Mouse (Mus musculus) liver, postnatal 0 days (tissue): ENCODE measurements around the gene Has1. TPM values are rescaled to one million over a fixed set of nuclear protein-coding genes. Genes with fewer than 3 reads are reported as not detected.

Source experiments
- ATAC-seq: fragments of 200-750 bp; cut with Nextera tagmentation; 2 replicates; pipeline ENCODE4 v1.8.0; 2017; ENCODE audit warnings: mild to moderate bottlenecking, moderate library complexity
- DNase-seq: peaks from one replicate; pipeline ENCODE4 v3.0.0-alpha.2; 2016
- H3K27ac ChIP-seq: fragments of 300-500 bp; sonication (generic); 2 replicates; pipeline ENCODE4 v1.5.1; 2014; ENCODE audit warnings: antibody characterized with exemption, moderate library complexity, mild to moderate bottlenecking, low read depth
- H3K27me3 ChIP-seq: fragments of 300-500 bp; sonication (generic); 2 replicates; pipeline ENCODE4 v1.6.1; 2014; ENCODE audit warnings: low read length, control low read depth, mixed read lengths; ENCODE audit not compliant: insufficient read depth
- H3K36me3 ChIP-seq: fragments of 300-500 bp; sonication (generic); replicated peaks from 2 replicates; pipeline ENCODE4 v1.6.1; 2014; ENCODE audit warnings: mild to moderate bottlenecking, control low read depth, low read length, moderate library complexity, mixed read lengths; ENCODE audit not compliant: insufficient read depth
- H3K4me1 ChIP-seq: fragments of 300-500 bp; sonication (generic); 2 replicates; pipeline ENCODE4 v1.6.1; 2014; ENCODE audit warnings: antibody characterized with exemption, mild to moderate bottlenecking, control low read depth; ENCODE audit not compliant: insufficient read depth
- H3K4me2 ChIP-seq: fragments of 300-500 bp; sonication (generic); 2 replicates; pipeline ENCODE4 v1.6.1; 2014; ENCODE audit warnings: low read depth, mild to moderate bottlenecking, low read length, moderate library complexity, mixed read lengths
- H3K4me3 ChIP-seq: fragments of 300-500 bp; sonication (generic); 2 replicates; pipeline ENCODE4 v1.5.1; 2014; ENCODE audit warnings: low read depth, low read length
- H3K9ac ChIP-seq: fragments of 300-500 bp; sonication (generic); replicated peaks from 2 replicates; pipeline ENCODE4 v1.6.1; 2014; ENCODE audit warnings: mild to moderate bottlenecking, moderate library complexity
- H3K9me3 ChIP-seq: fragments of 300-500 bp; sonication (generic); 2 replicates; pipeline ENCODE4 v1.6.1; 2016; ENCODE audit warnings: mild to moderate bottlenecking, control low read depth, low read length, mixed read lengths
- CTCF ChIP-seq: sonication (generic); IDR thresholded peaks from 2 replicates; pipeline ENCODE4 v1.5.1; 2016; ENCODE audit warnings: antibody characterized with exemption, low read depth
- EP300 ChIP-seq: IDR thresholded peaks from 2 replicates; pipeline ENCODE4 v1.6.1; 2016; ENCODE audit warnings: antibody characterized with exemption, low read depth, mild to moderate bottlenecking
- WGBS: fragments of 180-500 bp; shearing (Covaris S2); extraction: QIAGEN DNeasy Blood & Tissue Kit; methylation state at CpG from one replicate; pipeline ENCODE4 v1.1.7; 2014; ENCODE audit not compliant: insufficient replicate concordance; 5-methylcytosine and 5-hydroxymethylcytosine counted together
- polyA plus RNA-seq: library from polyadenylated mRNA; unstranded; fragments of >200 nt; fragmentation: Nextera tagmentation; extraction: Ambion mirVana; gene quantifications from 2 replicates; pipeline ENCODE4 v1.2.1, GENCODE M21; 2015

Gene Has1
- polyA plus RNA-seq, 1 experiment from 2014 or later = 0.09 TPM

DNA sequence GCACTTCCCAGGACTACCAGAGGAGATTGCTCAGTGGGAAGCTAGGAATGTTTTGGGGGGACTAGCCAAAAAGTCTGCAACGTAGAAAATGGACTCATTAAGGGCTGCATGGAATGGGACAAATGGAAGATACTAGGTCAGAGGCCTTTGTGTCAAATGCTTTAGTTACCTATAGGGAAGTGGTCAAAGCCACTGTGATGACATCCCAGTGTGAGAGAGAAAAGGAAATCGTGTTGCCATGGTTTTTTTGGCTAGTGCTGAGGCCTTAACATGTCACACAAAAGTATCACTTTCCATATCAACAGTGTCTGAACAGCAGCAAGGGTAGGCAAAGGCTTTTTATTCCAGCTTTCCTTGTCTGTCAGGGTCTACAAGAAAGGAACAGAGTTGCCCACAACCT lies 10.2 kb upstream of the Has1 start:
- Histone ChIP-seq H3K4me1 (peaks cover 15% of the 10 kb centered on the region), H3K9me3 (no peaks in the 10 kb centered on the region), H3K27ac (no peak overlapping the region), H3K27me3 (no peaks in the 10 kb centered on the region), H3K9ac (no peak overlapping the region), H3K36me3 (no peaks in the 10 kb centered on the region), H3K4me2 (no peak overlapping the region), H3K4me3 (no peak overlapping the region)
- ATAC-seq (peak; percentile 51; the same call in 1 of the 2 replicates), DNase-seq (no peak)
- no peak for TF ChIP-seq EP300
- no peak for TF ChIP-seq CTCF
- WGBS = 40% methylated on average over 2 of the region's 2 CpGs

DNA sequence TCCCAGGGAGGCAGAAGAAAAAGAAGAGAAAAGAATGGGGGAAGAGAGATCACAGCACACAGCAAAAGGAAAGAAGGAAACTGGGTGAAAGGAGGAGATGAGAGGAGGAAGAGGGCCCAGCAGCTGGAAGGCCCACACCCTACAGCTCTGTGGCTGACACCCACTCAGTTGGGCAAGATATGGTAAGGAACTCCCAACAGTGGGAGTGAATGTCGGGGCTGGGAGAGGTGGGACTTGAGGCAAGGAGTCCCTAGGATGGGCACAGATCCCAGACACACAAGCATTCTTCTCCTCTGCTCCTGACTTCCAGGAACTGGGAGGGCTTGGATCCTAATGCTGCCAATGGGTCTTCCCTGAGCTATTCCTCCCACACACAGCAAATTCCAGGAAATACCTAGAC lies 7.4 kb upstream of the Has1 start:
- Histone ChIP-seq H3K36me3 (no peaks in the 10 kb centered on the region), H3K27me3 (no peaks in the 10 kb centered on the region), H3K4me2 (no peak overlapping the region), H3K27ac (no peak overlapping the region), H3K4me1 (peaks cover 15% of the 10 kb centered on the region), H3K9ac (no peak overlapping the region), H3K9me3 (no peaks in the 10 kb centered on the region), H3K4me3 (no peak overlapping the region)
- WGBS = 42% methylated on average over 1 of the region's 1 CpGs
- DNase-seq = no peak
- TF ChIP-seq CTCF (no peak), EP300 (no peak)
- no peak for ATAC-seq

DNA sequence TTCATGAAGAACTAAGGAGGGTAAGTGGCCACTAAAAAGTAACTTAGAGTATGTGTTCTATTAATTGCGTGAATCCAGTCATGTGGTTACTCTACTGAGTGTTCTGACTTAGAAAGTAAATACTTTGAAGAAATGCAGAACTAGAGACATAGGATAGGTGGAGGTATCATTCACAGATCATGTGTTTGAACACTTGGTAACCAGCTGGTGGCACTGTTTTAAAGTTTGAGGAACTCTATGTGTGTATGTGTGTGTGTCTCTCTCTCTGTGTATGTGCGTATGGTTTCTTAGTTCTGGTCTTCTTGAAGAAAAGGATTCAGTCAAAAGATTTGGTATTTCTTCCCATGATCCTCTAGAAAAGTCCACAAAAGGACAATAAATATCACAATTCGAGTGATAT lies 5.1 kb upstream of the Has1 start:
- Histone ChIP-seq H3K4me1 (peaks cover 4% of the 10 kb centered on the region), H3K4me3 (no peak overlapping the region), H3K9me3 (no peaks in the 10 kb centered on the region), H3K36me3 (no peaks in the 10 kb centered on the region), H3K4me2 (no peak overlapping the region), H3K27me3 (no peaks in the 10 kb centered on the region), H3K27ac (no peak overlapping the region), H3K9ac (no peak overlapping the region)
- WGBS = 63% methylated on average over 3 of the region's 3 CpGs
- DNase-seq = no peak
- TF ChIP-seq EP300 (no peak), CTCF (peak; percentile 49)
- no peak for ATAC-seq

DNA sequence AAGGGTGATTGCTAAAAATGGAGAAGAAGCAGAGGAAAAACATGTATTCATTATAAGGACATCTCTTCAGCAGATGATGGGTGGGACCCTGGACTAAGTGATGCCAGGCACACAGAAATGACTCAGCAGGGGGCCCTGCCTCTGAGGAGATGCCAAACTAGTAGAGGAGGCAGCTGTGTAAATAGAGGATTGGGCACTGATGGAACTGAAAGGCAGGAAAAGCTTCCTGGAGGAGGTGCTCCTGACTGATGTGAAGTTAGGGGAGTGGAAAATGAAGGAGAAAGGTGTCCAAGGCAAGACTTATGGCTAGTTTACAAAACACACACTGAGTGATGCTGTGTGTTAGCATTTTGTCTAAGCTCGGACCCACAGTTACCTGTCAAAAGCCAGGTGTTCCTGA lies 2.4 kb upstream of the Has1 start:
- no peaks in the 10 kb centered on the region for H3K36me3 ChIP-seq
- H3K4me2 ChIP-seq = no peak overlapping the region
- no peak for DNase-seq
- H3K27ac ChIP-seq = no peak overlapping the region
- no peaks in the 10 kb centered on the region for H3K4me1 ChIP-seq
- no peak overlapping the region for H3K4me3 ChIP-seq
- 56% methylated on average over 1 of the region's 1 CpGs for WGBS
- H3K9ac ChIP-seq = no peak overlapping the region
- TF ChIP-seq CTCF (no peak), EP300 (no peak)
- ATAC-seq = no peak
- H3K27me3 ChIP-seq = no peaks in the 10 kb centered on the region
- no peaks in the 10 kb centered on the region for H3K9me3 ChIP-seq

DNA sequence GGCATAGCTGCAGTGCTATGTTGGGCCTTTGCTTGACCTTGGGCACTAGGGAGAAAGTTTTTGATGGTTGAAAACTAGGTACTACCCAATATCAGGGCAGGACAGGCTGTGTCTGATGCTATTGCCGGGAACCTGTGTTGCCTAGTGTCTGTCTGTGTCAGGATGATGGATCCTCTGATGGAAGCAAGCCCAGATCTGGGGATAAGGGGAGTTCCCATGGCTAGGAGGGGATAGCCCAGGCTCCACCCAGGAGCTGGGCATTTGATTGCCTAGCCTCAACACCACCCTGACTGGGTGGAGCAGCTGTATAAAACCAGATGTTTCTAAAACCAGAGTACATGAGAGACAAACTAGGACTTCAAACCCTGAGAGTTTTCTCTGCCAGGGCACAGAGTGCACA lies 1.6 kb upstream of the Has1 start:
- TF ChIP-seq EP300 (no peak), CTCF (no peak)
- H3K4me2 ChIP-seq = no peak overlapping the region
- no peaks in the 10 kb centered on the region for H3K27me3 ChIP-seq
- no peak overlapping the region for H3K27ac ChIP-seq
- ATAC-seq (no peak), DNase-seq (no peak)
- H3K4me1 ChIP-seq = no peaks in the 10 kb centered on the region
- H3K9ac ChIP-seq = no peak overlapping the region
- no peaks in the 10 kb centered on the region for H3K36me3 ChIP-seq
- WGBS = 65% methylated on average over 1 of the region's 1 CpGs
- H3K4me3 ChIP-seq = no peak overlapping the region
- no peaks in the 10 kb centered on the region for H3K9me3 ChIP-seq

DNA sequence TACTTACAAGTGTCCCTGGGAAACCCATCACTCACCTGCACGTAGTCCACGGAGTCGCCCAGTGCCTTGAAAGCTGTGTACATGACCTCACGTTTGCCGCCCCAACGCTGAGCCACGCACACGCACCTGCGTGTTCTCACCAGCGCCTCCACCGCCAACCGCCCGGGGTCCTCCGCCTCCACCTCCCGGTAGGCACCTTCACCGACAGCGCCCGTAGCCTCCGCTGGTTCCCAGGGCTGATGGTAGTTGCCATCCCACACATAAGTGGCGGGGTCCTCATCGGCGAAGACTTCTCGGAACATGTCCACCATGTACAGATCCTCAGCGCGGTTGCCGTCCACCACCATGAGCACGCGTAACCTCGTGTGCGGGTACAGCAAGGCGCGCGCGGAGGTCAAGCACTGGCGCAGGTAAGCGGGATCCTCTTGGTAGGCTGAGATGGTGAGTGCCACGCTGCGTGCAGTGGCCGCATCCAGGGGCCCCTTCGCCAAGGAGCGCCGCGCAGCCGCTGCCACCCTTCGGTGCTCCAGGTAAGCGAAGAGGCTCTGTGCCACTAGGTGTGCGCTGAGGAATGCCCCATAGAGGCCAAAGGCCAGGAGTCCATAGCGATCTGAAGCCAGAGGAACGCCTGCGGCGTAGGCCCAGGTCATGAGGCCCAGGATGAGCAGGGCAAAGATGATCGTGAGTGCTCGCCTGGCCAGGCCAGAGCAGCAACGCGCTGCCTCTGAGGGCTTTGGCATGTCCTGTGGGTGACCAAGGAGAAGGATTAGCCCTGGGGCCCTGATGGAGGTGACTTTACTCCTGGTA lies 4.9 kb downstream of the Has1 start:
- Histone ChIP-seq H3K4me3 (no peak overlapping the region), H3K9ac (no peak overlapping the region), H3K9me3 (no peaks in the 10 kb centered on the region), H3K4me1 (no peaks in the 10 kb centered on the region), H3K4me2 (no peak overlapping the region), H3K27me3 (peaks cover 23% of the 10 kb centered on the region; the same call in 1 of the 2 replicates), H3K27ac (no peak overlapping the region), H3K36me3 (no peaks in the 10 kb centered on the region)
- DNase-seq = no peak
- WGBS = 19% methylated on average over 55 of the region's 55 CpGs
- no peak for ATAC-seq
- no peak for TF ChIP-seq EP300
- no peak for TF ChIP-seq CTCF

DNA sequence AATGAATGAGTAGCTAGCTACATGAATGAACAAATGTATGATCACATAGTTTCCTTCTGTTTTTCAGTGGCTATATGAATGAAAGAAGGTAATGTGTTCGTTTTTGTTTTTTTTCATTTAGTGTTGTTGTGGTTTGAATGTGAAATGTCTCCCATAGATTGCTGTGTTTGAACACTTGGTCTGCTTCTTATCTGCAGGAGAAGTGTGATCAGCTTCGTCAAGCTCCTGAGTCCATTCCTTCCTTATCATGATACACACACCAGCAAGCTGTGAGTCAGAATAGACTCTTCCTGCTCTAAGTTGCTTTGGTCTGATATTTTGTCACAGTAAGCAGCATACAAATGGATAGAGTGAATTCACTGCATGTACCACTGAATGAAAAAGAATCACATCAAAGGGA lies 6.0 kb downstream of the Has1 start:
- no peak for ATAC-seq

More for the DNA sequence above, 6.0 kb downstream of the Has1 start:
- no peak for DNase-seq
- WGBS = 33% methylated on average over 2 of the region's 2 CpGs
- Histone ChIP-seq H3K4me3 (no peak overlapping the region), H3K27ac (no peak overlapping the region), H3K4me1 (no peaks in the 10 kb centered on the region), H3K27me3 (peaks cover 23% of the 10 kb centered on the region; the same call in 1 of the 2 replicates), H3K9me3 (no peaks in the 10 kb centered on the region), H3K9ac (no peak overlapping the region), H3K4me2 (no peak overlapping the region), H3K36me3 (no peaks in the 10 kb centered on the region)
- TF ChIP-seq EP300 (no peak), CTCF (no peak)
